Mouse (Mus musculus): Measurements from ENCODE around the gene Setd3. TPM values are rescaled to one million over a fixed set of nuclear protein-coding genes. Genes with fewer than 3 reads are reported as not detected.
A peak's percentile ranks its signal among the peaks of the same experiment; 100 is the strongest.

Setd3 gene
- polyA plus RNA-seq, 1 experiment from 2014 or later, result 87.2 TPM

GRCm38 (mm10) chr12:108171336-108171735 lies 7.8 kb downstream of the Setd3 start:
- Histone ChIP-seq H3K36me3 (no peaks in the 10 kb centered on the region), H3K4me2 (no peak overlapping the region), H3K27me3 (no peaks in the 10 kb centered on the region), H3K9ac (no peak overlapping the region), H3K4me3 (no peak overlapping the region), H3K9me3 (no peaks in the 10 kb centered on the region), H3K27ac (no peak overlapping the region), H3K4me1 (peaks cover 7% of the 10 kb centered on the region)
- ATAC-seq (ENCODE audit: insufficient number of reproducible peaks, low FRiP score, low TSS enrichment, low read depth), result no peak

DNA sequence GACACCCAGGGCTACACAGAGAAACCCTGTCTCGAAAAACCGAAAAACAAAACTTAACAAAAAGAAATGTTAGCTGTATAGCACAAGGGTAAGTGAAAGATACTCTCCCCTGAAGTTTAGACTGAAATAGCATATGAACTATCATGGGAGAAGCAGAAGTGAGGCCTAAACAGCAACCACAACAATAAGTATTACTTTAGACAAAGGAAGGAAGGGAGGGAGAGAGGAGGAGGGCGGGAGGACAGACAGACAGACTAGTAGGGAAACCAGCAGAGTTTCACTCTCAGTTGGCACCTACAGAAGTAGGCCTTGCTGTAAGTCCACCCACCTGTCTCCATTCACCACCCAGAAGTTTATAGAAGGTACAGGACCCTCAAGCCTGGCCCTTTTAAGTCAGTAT lies 8.6 kb downstream of the Setd3 start:
- WGBS, result 93% methylated on average over 3 of the region's 3 CpGs
- Histone ChIP-seq H3K9me3 (no peaks in the 10 kb centered on the region), H3K27me3 (no peaks in the 10 kb centered on the region), H3K4me2 (no peak overlapping the region), H3K36me3 (no peaks in the 10 kb centered on the region), H3K4me3 (no peak overlapping the region), H3K9ac (no peak overlapping the region), H3K27ac (no peak overlapping the region), H3K4me1 (peaks cover 5% of the 10 kb centered on the region; the same call in 1 of the 2 replicates)
- no peak for ATAC-seq (ENCODE audit: insufficient number of reproducible peaks, low FRiP score, low TSS enrichment, low read depth)

- Histone ChIP-seq H3K27ac (no peak overlapping the region), H3K36me3 (peaks cover 5% of the 10 kb centered on the region; the same call in 1 of the 2 replicates), H3K4me3 (no peak overlapping the region), H3K9me3 (no peaks in the 10 kb centered on the region), H3K4me1 (no peaks in the 10 kb centered on the region; the same call in 1 of the 2 replicates), H3K27me3 (no peaks in the 10 kb centered on the region), H3K9ac (no peak overlapping the region), H3K4me2 (no peak overlapping the region)
- ATAC-seq (ENCODE audit: insufficient number of reproducible peaks, low FRiP score, low TSS enrichment, low read depth), result no peak
- WGBS, result 71% methylated on average over 3 of the region's 3 CpGs
Observed at GRCm38 (mm10) chr12:108168909-108169308, 10.2 kb downstream of the Setd3 start.

- H3K4me1 ChIP-seq, result no peaks in the 10 kb centered on the region
- H3K27ac ChIP-seq, result no peak overlapping the region
- H3K4me3 ChIP-seq, result no peak overlapping the region
- no peak overlapping the region for H3K9ac ChIP-seq
- peaks cover 41% of the 10 kb centered on the region for H3K36me3 ChIP-seq
- no peaks in the 10 kb centered on the region for H3K9me3 ChIP-seq
- H3K4me2 ChIP-seq, result no peak overlapping the region
- H3K27me3 ChIP-seq, result no peaks in the 10 kb centered on the region
- 84% methylated on average over 3 of the region's 3 CpGs for WGBS
- ATAC-seq (ENCODE audit: insufficient number of reproducible peaks, low FRiP score, low TSS enrichment, low read depth), result no peak
Observed at GRCm38 (mm10) chr12:108163706-108164105, 15.4 kb downstream of the Setd3 start.

- 97% methylated on average over 1 of the region's 1 CpGs for WGBS
- no peak for ATAC-seq (ENCODE audit: insufficient number of reproducible peaks, low FRiP score, low TSS enrichment, low read depth)
- Histone ChIP-seq H3K4me3 (no peak overlapping the region), H3K4me2 (no peak overlapping the region), H3K36me3 (peaks cover 52% of the 10 kb centered on the region), H3K9ac (no peak overlapping the region), H3K9me3 (no peaks in the 10 kb centered on the region), H3K4me1 (no peaks in the 10 kb centered on the region), H3K27me3 (no peaks in the 10 kb centered on the region), H3K27ac (no peak overlapping the region)
Observed at GRCm38 (mm10) chr12:108162036-108162435, 17.1 kb downstream of the Setd3 start.

DNA sequence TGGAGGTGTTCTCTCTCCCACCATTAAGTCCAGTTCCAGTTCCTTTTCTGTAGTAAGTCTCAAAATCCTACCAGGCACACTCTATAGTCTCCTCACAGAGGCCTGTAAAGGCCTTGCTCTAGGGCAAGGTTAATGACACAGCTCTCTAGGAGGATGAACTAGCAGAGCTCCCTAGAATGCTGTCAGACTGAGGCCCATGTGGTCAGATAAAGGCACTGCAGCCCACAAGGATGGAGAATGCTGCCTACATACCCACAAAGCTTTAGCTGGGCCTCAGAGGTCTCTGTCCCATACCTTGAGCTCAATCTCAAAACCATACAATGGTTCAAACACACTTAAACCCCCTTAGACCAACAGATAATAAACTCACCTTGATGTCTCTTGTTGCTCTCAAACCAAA lies 19.3 kb downstream of the Setd3 start:
- ATAC-seq (ENCODE audit: insufficient number of reproducible peaks, low FRiP score, low TSS enrichment, low read depth), result no peak
- Histone ChIP-seq H3K4me3 (no peak overlapping the region), H3K9ac (no peak overlapping the region), H3K4me1 (no peaks in the 10 kb centered on the region), H3K36me3 (peaks cover 58% of the 10 kb centered on the region), H3K27me3 (no peaks in the 10 kb centered on the region), H3K4me2 (no peak overlapping the region), H3K9me3 (no peaks in the 10 kb centered on the region), H3K27ac (no peak overlapping the region)

- Histone ChIP-seq H3K27me3 (no peaks in the 10 kb centered on the region), H3K4me1 (no peaks in the 10 kb centered on the region), H3K27ac (no peak overlapping the region), H3K9ac (no peak overlapping the region), H3K9me3 (no peaks in the 10 kb centered on the region), H3K4me3 (no peak overlapping the region), H3K4me2 (no peak overlapping the region), H3K36me3 (peaks cover 62% of the 10 kb centered on the region)
- ATAC-seq (ENCODE audit: insufficient number of reproducible peaks, low FRiP score, low TSS enrichment, low read depth), result no peak
- WGBS, result 90% methylated on average over 2 of the region's 2 CpGs
Observed at GRCm38 (mm10) chr12:108152743-108153142, 26.4 kb downstream of the Setd3 start.

DNA sequence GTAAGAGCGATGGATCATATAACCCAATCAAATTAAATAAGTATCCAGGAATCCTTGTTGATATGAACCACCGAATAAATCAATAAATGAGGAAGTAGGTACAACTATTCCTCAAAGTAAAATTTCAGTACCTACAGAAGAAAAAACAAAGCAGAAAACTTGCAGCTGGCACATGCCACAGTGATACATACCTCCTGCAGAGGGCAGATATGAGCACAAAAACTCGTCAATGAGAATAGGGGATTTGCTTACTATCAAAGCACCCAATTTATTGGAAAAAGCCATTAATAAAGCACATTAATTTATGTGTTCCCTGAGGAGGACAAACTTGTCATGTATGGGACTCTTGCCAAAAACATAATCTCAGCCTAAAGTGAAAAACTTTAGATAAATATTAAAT lies 29.4 kb downstream of the Setd3 start:
- H3K27me3 ChIP-seq, result no peaks in the 10 kb centered on the region
- no peak overlapping the region for H3K9ac ChIP-seq
- peaks cover 55% of the 10 kb centered on the region for H3K36me3 ChIP-seq
- WGBS, result 80% methylated on average over 3 of the region's 3 CpGs
- H3K27ac ChIP-seq, result no peak overlapping the region
- no peak overlapping the region for H3K4me3 ChIP-seq
- H3K4me1 ChIP-seq, result no peaks in the 10 kb centered on the region
- no peaks in the 10 kb centered on the region for H3K9me3 ChIP-seq
- ATAC-seq (ENCODE audit: insufficient number of reproducible peaks, low FRiP score, low TSS enrichment, low read depth), result no peak
- no peak overlapping the region for H3K4me2 ChIP-seq

DNA sequence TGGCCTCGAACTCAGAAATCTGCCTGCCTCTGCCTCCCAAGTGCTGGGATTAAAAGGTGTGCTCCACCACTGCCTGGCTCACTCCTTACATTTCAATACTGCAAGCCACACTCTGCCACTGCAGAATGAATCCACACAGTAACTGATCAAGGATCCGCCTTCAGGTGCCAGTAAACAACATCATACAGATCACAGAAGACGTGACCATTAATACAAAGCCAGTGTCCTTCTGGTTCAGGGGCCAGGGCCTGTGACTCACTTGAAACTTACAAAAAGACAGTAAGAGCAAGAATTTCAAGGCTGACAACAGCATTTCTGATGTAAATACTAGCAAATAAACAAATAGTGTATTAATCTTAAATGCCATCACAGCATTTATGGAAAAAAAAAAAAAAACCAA lies 33.9 kb downstream of the Setd3 start:
- Histone ChIP-seq H3K4me2 (no peak overlapping the region), H3K9me3 (no peaks in the 10 kb centered on the region), H3K27me3 (no peaks in the 10 kb centered on the region), H3K36me3 (peaks cover 47% of the 10 kb centered on the region), H3K9ac (no peak overlapping the region), H3K4me1 (no peaks in the 10 kb centered on the region), H3K4me3 (no peak overlapping the region), H3K27ac (no peak overlapping the region)
- WGBS, result 95% methylated on average over 3 of the region's 3 CpGs
- ATAC-seq (ENCODE audit: insufficient number of reproducible peaks, low FRiP score, low TSS enrichment, low read depth), result no peak

GRCm38 (mm10) chr12:108143624-108144498 lies 35.3 kb downstream of the Setd3 start:
- no peak for ATAC-seq (ENCODE audit: insufficient number of reproducible peaks, low FRiP score, low TSS enrichment, low read depth)
- Histone ChIP-seq H3K4me3 (no peak overlapping the region), H3K4me2 (no peak overlapping the region), H3K9me3 (no peaks in the 10 kb centered on the region), H3K27ac (no peak overlapping the region), H3K27me3 (no peaks in the 10 kb centered on the region), H3K4me1 (no peaks in the 10 kb centered on the region), H3K9ac (no peak overlapping the region), H3K36me3 (peaks cover 47% of the 10 kb centered on the region)
- WGBS, result 87% methylated on average over 5 of the region's 5 CpGs

GRCm38 (mm10) chr12:108135610-108136208 lies 43.4 kb downstream of the Setd3 start:
- Histone ChIP-seq H3K9ac (no peak overlapping the region), H3K36me3 (peaks cover 49% of the 10 kb centered on the region), H3K27ac (no peak overlapping the region), H3K27me3 (no peaks in the 10 kb centered on the region), H3K4me1 (no peaks in the 10 kb centered on the region), H3K4me2 (no peak overlapping the region), H3K9me3 (no peaks in the 10 kb centered on the region), H3K4me3 (no peak overlapping the region)
- 76% methylated on average over 6 of the region's 6 CpGs for WGBS
- ATAC-seq (ENCODE audit: insufficient number of reproducible peaks, low FRiP score, low TSS enrichment, low read depth), result 0 out of 2 replicates have a peak, but pooled peaks have one; percentile 22

- H3K4me1 ChIP-seq, result no peaks in the 10 kb centered on the region
- no peak overlapping the region for H3K9ac ChIP-seq
- peaks cover 51% of the 10 kb centered on the region for H3K36me3 ChIP-seq
- no peaks in the 10 kb centered on the region for H3K27me3 ChIP-seq
- 67% methylated on average over 2 of the region's 2 CpGs for WGBS
- no peak overlapping the region for H3K4me3 ChIP-seq
- H3K4me2 ChIP-seq, result no peak overlapping the region
- no peak overlapping the region for H3K27ac ChIP-seq
- H3K9me3 ChIP-seq, result no peaks in the 10 kb centered on the region
- no peak for ATAC-seq (ENCODE audit: insufficient number of reproducible peaks, low FRiP score, low TSS enrichment, low read depth)
Observed at GRCm38 (mm10) chr12:108133181-108133580, 45.9 kb downstream of the Setd3 start.

Data from limb, embryonic 15.5 days (tissue).